Mouse (Mus musculus): ENCODE data around the gene Commd1. TPM values are rescaled to one million over a fixed set of nuclear protein-coding genes. Genes with fewer than 3 reads are reported as not detected.
A peak's percentile ranks its signal among the peaks of the same experiment; 100 is the strongest.

Gene Commd1
- 100 to 1,000 TPM in 1 of 2 experiments, 10 to 100 TPM in 1; 86.6 to 112 TPM for total RNA-seq (2021)
- polyA plus RNA-seq (2012; rRNA removed): 3.9 and 4.2 TPM in 2 replicates
- long read RNA-seq, full-length matches to known transcripts: 64 of 68 reads
- long read RNA-seq, partial matches to known transcripts: 0 of 68 reads
- long read RNA-seq, other reads (novel, unspliced or antisense): 4 of 68 reads

DNA sequence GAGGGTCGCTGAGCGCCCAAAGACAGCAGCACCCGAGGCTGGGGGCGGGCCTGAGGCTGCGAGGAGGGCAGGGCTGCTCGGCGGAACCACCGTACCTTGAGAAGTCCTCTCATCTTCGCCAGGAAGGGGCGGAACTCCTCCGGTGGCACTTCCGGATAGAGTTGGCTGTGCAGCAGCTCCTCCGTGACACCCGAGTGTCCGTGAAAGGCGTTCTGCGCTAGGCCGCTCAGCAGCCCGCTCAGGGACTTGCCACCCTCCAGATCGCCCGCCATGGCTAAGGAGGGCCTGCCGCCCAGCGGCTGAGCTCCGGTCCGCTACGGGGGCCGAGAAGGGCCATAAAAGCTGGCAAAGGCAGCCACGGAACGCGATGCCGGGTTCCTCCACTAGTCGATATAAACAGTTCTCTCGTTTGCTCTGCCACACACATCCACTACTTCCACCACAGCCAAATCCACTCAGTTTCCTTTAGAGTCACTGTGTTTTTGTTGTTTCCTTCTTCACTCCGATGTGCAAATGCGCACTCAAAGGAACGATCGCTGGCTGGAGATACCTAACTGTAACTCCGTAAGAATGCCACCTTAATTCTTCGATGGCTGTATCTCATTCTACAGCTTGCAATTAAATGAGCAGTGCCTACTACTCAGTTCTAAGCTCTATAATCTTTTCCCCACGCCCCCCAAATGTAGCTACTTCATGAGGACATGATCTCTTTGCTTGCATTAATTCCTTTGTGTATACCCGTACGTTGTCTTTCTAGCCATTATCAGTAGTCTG, at the start of gene Commd1, which contains the start of gene Gm28048:
Commd1 (minus strand) TSS at position 399 of the 774 bp plus-strand sequence.
Gm28048 (minus strand) TSS at position 107 of the 774 bp plus-strand sequence.
- DNase-seq: peak; percentile 97

DNA sequence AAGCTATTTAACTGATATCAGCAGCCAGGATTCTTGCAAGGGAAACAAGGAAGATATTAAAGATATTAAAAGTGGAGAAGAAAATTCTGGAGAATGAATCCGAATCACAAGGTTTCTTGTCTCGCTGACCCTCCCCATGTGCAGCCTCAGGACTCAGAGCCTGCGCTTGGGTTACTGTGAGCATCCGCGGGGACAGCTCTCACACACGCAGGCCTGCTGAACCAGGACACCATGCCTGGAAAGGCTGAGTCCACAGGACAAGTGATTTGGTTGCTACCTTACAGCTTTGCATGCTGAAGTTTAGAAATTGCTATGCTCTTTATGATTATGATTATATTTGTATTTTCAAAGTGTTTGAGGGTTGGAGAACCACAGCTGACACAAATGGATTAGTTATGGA, 47.2 kb upstream of the Commd1 start:
- DNase-seq: no peak

DNA sequence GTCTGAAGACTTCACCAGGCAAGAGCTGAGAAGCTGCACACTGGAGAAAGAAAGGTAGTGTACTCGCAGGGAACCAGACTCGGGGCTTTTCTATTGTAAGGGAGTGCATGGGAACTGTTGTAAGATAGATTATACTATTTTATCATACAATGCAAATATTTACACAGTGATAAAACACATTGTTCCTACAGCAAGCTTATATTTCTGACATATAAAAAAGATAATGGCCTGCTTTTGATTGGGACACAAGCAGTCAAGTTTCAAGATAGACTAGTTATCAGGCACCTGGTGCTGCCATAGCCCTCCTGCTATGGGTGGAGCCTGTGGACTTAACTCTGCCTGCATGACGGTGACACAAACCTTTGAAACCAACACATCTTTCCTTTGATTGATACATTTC, 46.8 kb upstream of the Commd1 start:
- no peak for DNase-seq

DNA sequence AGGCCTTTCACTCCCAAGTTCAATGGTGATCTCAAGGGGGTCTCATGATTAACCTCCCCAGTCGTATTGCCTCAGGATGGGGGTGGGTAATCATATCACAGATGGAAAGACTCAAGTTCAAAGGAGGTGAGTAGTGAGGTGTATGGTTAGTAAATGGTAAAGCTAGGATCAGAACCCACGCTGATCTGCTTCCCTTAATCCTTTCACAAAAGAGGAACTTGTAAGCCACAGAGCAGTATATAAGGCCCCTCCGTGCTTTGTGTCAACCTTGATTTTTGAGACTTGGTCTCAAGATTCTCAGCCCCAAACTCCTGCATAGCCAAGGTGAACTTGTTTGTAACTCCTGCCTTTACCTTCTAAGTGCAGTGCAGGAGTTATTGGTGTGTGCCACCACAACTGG, 42.0 kb upstream of the Commd1 start:
- no peak for DNase-seq

DNA sequence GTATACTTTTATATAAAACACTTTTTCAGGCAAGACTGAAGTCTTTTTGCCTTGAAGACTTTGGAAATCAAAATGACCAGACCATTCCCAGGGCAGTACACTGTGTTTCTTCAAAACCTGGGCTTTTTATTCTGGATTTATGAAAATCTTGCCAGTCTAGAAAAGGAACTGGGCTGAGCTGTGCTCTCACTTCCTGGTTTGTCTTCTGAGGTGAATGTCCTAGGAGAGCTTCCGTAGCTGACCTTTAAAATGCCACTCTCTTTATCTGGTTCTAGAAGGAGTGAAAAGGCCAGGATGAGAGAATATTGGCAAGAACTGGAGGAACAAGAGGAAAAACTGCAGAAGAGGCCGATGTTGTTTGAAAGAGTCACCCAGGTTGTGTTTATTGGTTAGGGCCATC, 41.0 kb upstream of the Commd1 start:
- no peak for DNase-seq

GRCm38 (mm10) chr11:23020841-23021240, 38.7 kb upstream of the Commd1 start:
- DNase-seq: no peak

DNA sequence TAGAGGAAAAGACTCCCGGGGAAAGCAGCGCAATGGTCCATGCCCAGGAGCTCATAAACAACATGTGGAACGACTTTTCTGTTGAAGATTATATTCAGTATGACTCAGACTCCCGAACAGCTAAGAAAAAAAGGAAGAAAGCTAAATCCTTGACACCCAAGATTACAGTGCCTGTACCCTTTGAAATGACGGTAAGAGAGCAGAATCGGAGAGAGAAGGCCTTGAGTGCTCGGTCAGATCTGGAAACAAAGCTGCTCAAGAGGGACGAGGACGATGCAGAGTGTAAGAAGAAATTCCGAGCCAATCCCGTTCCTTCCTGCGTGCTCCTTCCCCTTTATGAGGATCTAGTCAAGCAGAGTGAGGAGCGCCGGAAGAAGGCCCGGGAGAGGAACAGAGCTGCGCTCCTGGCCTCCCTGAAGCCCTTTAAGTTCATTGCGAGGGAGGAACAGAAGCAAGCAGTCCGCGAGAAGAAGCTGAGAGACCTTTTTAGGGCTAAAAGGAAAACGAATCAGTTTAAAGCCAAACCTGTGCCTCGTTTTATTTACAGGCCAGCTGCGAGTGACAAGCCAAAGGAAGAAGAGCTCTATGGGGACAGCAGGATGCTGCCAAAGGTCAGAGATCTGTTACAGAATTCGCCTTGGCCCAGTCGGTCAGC, 38.1 kb upstream of the Commd1 start:
- peak; percentile 52 for DNase-seq

DNA sequence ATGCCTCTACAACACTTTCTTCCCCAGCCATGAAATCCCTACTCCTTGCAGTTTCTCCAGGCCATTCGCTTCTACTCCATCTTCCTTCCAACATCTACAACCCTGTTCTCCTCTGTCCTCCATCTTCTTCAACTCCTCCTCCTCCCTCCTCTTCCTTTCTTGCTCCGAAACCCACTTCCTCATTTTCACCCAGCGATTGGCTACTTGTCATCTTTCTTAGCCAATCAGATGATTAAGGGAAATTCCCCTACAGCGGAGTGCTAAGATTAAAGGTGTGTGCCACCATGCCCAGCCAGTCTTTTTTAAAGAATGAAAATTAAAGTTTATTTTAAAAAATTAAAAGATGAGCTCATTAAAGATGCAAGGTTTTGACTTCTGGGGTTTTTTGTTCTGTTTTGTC, 35.8 kb upstream of the Commd1 start:
- no peak for DNase-seq

- DNase-seq: no peak
These were observed 32.8 kb upstream of the Commd1 start for GRCm38 (mm10) chr11:23014996-23015395.

DNA sequence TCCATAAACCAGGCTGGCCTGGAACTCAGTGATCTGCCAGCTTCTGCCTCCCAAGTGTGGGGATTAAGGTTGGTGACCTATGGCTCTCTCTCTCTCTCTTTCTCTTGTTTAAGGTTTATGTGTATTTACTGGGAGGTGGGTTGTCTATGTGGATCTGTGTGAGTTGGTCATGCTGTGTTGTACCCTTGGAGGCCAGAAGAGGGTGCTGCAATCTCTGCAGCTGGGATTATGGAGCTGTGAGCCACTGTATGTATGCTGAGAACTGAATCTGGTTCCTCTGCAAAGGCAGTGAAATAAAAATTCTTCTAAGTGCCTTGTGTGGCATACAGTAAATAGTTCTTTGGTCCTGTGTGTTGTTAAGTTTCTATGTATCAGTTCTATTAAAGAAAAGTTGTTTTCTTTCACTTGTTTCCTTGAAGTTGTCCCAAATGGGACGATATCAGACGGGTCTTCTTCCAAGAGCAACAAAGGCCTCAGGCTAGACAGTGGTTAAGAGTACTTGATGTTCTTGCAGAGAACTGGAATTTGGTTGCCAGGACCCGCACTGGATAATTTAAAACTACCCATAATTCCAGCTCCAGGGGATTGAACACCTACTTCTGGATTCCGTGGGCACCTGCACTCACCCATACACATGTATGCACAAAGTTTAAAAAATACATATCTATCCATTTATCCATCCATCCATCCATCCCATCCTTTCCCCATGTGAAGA, 31.6 kb upstream of the Commd1 start:
- no peak for DNase-seq

DNA sequence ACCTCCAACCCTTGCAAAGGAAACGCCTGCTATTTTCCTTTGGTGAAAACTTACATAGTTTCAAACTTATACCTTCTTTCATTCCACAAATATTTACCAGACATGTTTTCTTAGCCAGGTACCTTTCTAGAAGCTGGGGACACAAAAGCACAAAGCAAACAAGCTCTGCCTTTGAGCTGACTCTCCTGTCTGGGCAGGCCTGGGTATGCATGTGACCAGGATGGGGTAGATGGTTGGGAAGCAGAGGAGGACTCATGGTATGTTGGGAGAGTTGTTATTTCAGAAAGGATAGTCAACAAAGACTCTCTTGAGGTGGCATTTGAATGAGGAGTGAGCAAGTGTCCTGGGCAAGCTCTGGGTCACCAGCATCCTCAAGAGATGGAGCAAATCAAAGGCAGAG, 30.9 kb upstream of the Commd1 start:
- DNase-seq: no peak

DNA sequence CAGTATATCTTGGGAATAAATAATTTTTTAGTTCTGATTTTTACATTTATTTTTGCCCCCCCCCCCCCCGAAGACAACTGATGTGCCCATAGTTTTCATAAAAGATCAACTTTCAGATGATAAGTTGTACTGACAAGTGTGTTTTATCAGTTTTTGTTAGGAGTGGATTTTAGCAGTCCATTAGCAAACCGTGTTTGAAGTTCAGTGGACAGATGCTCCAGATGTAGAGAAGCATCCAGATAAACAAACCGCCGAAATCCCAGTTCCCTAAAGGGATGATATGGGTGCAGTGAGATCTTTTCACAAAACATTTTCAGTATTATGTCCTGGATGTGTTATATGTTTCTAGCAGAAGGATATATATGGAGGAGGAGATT, 26.6 kb upstream of the Commd1 start:
- DNase-seq: no peak

GRCm38 (mm10) chr11:23008181-23008823, 26.1 kb upstream of the Commd1 start:
- peak; percentile 93 for DNase-seq

GRCm38 (mm10) chr11:23007481-23008180, 25.4 kb upstream of the Commd1 start, which contains the start of gene Fam161a:
TSS of gene Fam161a (plus strand) at chr11:23007531.
- DNase-seq: peak; percentile 88

DNA sequence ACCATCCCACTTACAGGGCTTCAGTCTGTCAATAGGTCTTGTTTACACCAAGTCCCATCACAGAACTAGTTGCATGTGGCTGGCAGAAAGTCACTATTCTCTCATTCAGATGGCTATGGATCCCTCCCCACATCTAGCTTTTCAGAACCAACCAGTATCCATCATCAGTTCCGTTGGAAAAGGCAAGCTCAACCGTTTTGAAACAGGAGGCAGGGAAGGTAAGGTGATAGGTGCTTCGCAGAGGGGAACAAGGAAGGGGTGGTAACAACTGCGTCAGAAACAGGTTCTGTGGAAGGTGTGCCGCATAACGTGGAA, 24.9 kb upstream of the Commd1 start:
- DNase-seq: no peak

GRCm38 (mm10) chr11:23005276-23005675, 23.1 kb upstream of the Commd1 start:
- DNase-seq: no peak

DNA sequence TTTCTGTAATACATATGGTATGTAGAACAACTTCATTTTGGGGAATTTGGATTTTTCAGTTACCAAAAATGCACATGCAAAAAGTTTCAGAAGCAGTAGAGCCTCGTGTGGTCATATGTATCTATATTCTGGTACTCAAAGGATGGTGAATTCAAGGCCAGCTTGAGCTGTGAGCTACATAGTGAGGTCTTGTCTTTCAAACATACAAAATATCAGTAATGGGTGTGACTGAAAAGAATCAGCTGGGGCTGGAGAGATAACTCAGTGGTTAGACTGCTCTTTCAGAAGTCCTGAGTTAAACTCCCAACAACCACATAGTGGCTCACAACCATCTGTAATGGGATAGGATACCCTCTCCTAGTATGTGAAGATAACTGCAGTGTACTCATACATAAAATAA, 16.1 kb upstream of the Commd1 start:
- no peak for DNase-seq

DNA sequence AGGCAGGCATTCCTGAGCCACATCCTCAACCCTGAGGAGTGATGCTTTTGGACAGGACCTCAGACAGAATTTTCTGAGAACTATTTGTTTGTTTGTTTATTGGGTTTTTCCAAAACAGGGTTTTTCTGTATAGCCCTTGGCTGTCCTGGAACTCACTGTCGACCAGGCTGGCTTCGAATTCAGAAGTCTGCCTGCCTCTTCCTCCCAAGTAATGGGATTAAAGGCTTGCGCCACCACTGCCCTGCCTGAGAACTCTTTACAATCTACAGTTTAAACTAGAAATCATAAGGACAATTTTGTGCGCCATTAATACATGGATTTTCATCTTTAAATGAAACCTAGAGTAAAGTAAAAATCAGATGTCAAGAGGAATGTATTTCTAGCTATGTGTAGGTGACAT, 13.3 kb upstream of the Commd1 start:
- no peak for DNase-seq

DNA sequence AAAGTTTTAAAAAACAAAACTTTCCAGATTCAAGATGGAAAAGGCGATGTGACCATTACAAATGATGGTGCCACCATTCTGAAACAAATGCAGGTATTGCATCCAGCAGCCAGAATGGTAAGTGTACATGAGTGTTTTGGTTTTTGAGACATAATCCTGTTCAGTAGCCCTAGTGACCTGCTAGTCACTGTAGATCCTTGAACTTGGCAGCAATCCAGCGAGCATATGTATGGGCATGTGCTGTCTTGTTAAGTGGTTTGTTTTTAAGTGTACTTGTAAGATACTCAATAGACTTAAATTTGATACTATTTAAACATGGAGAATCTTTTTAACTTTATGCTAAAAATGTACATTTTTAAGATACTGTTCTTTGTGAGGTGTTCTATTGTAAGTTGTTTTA, 12.1 kb upstream of the Commd1 start:
- DNase-seq: no peak

DNA sequence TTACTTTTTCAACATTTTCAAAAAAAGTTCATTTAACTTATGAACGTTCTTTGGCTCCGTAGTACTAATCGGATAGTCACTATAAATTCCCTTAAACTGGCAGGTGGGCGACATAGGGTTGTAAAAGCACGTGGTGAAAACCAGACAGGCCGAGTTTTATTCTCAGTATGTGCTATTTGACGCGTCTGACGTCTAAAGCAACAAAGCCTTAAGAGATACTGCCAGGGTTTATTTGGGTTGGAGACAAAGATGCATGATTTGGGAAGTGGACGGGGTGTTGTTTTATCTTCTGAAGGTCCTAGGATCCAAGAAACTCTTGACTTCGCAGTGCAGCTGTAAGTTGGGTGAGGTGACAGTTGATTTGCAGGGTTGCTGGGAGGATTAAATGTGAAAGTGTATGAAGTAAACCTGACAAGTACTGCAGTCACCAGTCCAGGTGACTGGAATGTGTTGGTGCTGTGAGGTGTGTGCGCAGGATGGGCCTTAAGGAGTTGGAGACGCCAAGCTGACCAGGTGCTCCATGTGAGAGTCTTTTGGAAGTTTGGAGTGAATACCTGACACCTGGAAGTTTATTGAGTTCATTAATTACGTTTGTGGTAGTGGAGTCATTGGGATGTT, 9.1 kb upstream of the Commd1 start:
- no peak for DNase-seq

All from adrenal gland, adult 2 months (tissue).